Mouse (Mus musculus): ENCODE measurements around the gene 0610040J01Rik. TPM values are rescaled to one million over a fixed set of nuclear protein-coding genes. Genes with fewer than 3 reads are reported as not detected.

Gene 0610040J01Rik
- total and polyA plus RNA-seq, 3 experiments = not detected

- H3K4me3 ChIP-seq (replicated peaks in 1 of 3; ENCODE audit: low read depth in 2 of 3, low read length in 2 of 3, poor library complexity in 1 of 3) = no peak overlapping the region
- no peak for DNase-seq (ENCODE audit: extremely low read depth)
- H3K36me3 ChIP-seq (replicated peaks in 1 of 2; ENCODE audit: control insufficient read depth in 1 of 2, insufficient read depth in 1 of 2, low read length in 1 of 2) = no peaks in the 10 kb centered on the region
- H3K79me2 ChIP-seq (replicated peaks; ENCODE audit: control insufficient read depth, extremely low read depth, insufficient read depth, poor library complexity, severe bottlenecking) = no peaks in the 10 kb centered on the region
- no peak overlapping the region for H3K27ac ChIP-seq (ENCODE audit: insufficient read depth, low read depth)
- H3K9me3 ChIP-seq (replicated peaks; ENCODE audit: low read length) = no peaks in the 10 kb centered on the region
- no peak overlapping the region for H3K4me2 ChIP-seq (ENCODE audit: insufficient read depth, low read depth, poor library complexity, severe bottlenecking)
- peaks cover 0 to 17% of the 10 kb centered on the region in 2 experiments; a peak in 2 of 4 replicates for H3K4me1 ChIP-seq (ENCODE audit: control insufficient read depth in 1 of 2, insufficient read depth in 2 of 2)
- no peak for TF ChIP-seq SIN3A (IDR thresholded peaks at IDR 0.05; ENCODE audit: low read length)
- no peak for TF ChIP-seq USF2 (conservative IDR thresholded peaks at IDR 0.05; ENCODE audit: low read depth, low read length)
- TF ChIP-seq ETS1 (conservative IDR thresholded peaks at IDR 0.05; ENCODE audit: low read depth, low read length) = no peak
- no peak for TF ChIP-seq ZKSCAN1 (IDR thresholded peaks at IDR 0.05; ENCODE audit: borderline replicate concordance, low read depth, low read length)
- TF ChIP-seq IRF4 (IDR thresholded peaks at IDR 0.05; ENCODE audit: low read depth, low read length) = no peak
- no peak for TF ChIP-seq ZMIZ1 (IDR thresholded peaks at IDR 0.05; ENCODE audit: low read depth, low read length)
- TF ChIP-seq MEF2A (IDR thresholded peaks at IDR 0.05; ENCODE audit: borderline replicate concordance, low read depth, low read length) = no peak
- no peak for TF ChIP-seq BHLHE40 (IDR thresholded peaks at IDR 0.05; ENCODE audit: low read depth, low read length)
- TF ChIP-seq TCF12 (IDR thresholded peaks at IDR 0.05; ENCODE audit: low read depth, low read length) = no peak
- in situ Hi-C loops (cut with MboI; ENCODE audit: low pct_ligation_motif_present, low pct_unique_long_range_greater_than_20kb, low sequenced_read_pairs) (no loop called here), dilution Hi-C loops (cut with MboI; ENCODE audit: extremely low pct_ligation_motif_present, extremely low pct_unique_long_range_greater_than_20kb, low sequenced_read_pairs) (no loop called here)
- no peak overlapping the region for H3K9ac ChIP-seq (ENCODE audit: insufficient read depth, low read depth)
- no peaks in the 10 kb centered on the region for H3K27me3 ChIP-seq (replicated peaks)
Observed at GRCm38 (mm10) chr5:63834435-63834834, 22.3 kb downstream of the 0610040J01Rik start.

- H3K9ac ChIP-seq (ENCODE audit: insufficient read depth, low read depth) = no peak overlapping the region
- H3K4me3 ChIP-seq (replicated peaks in 1 of 3; ENCODE audit: low read depth in 2 of 3, low read length in 2 of 3, poor library complexity in 1 of 3) = no peak overlapping the region
- no peak for TF ChIP-seq SMC3 (IDR thresholded peaks at IDR 0.05; ENCODE audit: low read depth, low read length)
- no peak for TF ChIP-seq E2F4 (IDR thresholded peaks at IDR 0.05; ENCODE audit: insufficient replicate concordance, low read depth, low read length)
- TF ChIP-seq MXI1 (IDR thresholded peaks at IDR 0.05; ENCODE audit: low read depth, low read length) = no peak
- TF ChIP-seq CTCF (conservative IDR thresholded peaks at IDR 0.05 in 1 of 2, IDR thresholded peaks at IDR 0.05 in 1 of 2; ENCODE audit: low read depth in 2 of 2, low read length in 2 of 2) = no peak
- no peak for TF ChIP-seq MEF2A (IDR thresholded peaks at IDR 0.05; ENCODE audit: borderline replicate concordance, low read depth, low read length)
- TF ChIP-seq BHLHE40 (IDR thresholded peaks at IDR 0.05; ENCODE audit: low read depth, low read length) = no peak
- TF ChIP-seq ZMIZ1 (IDR thresholded peaks at IDR 0.05; ENCODE audit: low read depth, low read length) = no peak
- TF ChIP-seq POLR2AphosphoS2 (IDR thresholded peaks at IDR 0.05; ENCODE audit: low read depth, low read length) = no peak
- no peak for TF ChIP-seq ETS1 (conservative IDR thresholded peaks at IDR 0.05; ENCODE audit: low read depth, low read length)
- TF ChIP-seq MAZ (IDR thresholded peaks at IDR 0.05; ENCODE audit: low read depth, low read length) = no peak
- no peak overlapping the region for H3K4me2 ChIP-seq (ENCODE audit: insufficient read depth, low read depth, poor library complexity, severe bottlenecking)
- no peaks in the 10 kb centered on the region for H3K27me3 ChIP-seq (replicated peaks)
- in situ Hi-C loops (cut with MboI; ENCODE audit: low pct_ligation_motif_present, low pct_unique_long_range_greater_than_20kb, low sequenced_read_pairs) (no loop called here), dilution Hi-C loops (cut with MboI; ENCODE audit: extremely low pct_ligation_motif_present, extremely low pct_unique_long_range_greater_than_20kb, low sequenced_read_pairs) (no loop called here)
- no peaks in the 10 kb centered on the region for H3K9me3 ChIP-seq (replicated peaks; ENCODE audit: low read length)
- H3K27ac ChIP-seq (ENCODE audit: insufficient read depth, low read depth) = no peak overlapping the region
- no peaks in the 10 kb centered on the region for H3K36me3 ChIP-seq (replicated peaks in 1 of 2; ENCODE audit: control insufficient read depth in 1 of 2, insufficient read depth in 1 of 2, low read length in 1 of 2)
- H3K4me1 ChIP-seq (ENCODE audit: control insufficient read depth in 1 of 2, insufficient read depth in 2 of 2) = no peaks in the 10 kb centered on the region; a peak in 1 of 4 replicates
- peak; percentile 3 for DNase-seq (ENCODE audit: extremely low read depth)
- H3K79me2 ChIP-seq (replicated peaks; ENCODE audit: control insufficient read depth, extremely low read depth, insufficient read depth, poor library complexity, severe bottlenecking) = no peaks in the 10 kb centered on the region
Observed at GRCm38 (mm10) chr5:63837115-63837514, 25.0 kb downstream of the 0610040J01Rik start.

All from CH12.LX (cell line).